Mouse (Mus musculus) forebrain, embryonic 14.5 days (tissue): ENCODE results near the gene Deup1. TPM values are rescaled to one million over a fixed set of nuclear protein-coding genes. Genes with fewer than 3 reads are reported as not detected.
"Not testable (repeated sequence)": the region's sequence is repeated elsewhere in the genome, so short reads cannot be mapped to it uniquely, and the experiment has no call there.

ENCODE experiments used
- ATAC-seq: fragments of 200-750 bp; cut with Nextera tagmentation; 2 replicates; pipeline ENCODE4 v1.8.0; 2017; ENCODE audit warnings: mild to moderate bottlenecking, moderate library complexity
- DNase-seq: peaks from one replicate; pipeline ENCODE4 v3.0.0-alpha.2; 2015; ENCODE audit warnings: low spot score
- H3K27ac ChIP-seq: fragments of 300-500 bp; sonication (generic); 2 replicates; pipeline ENCODE4 v1.5.1; 2014; ENCODE audit warnings: low read depth, mild to moderate bottlenecking, control low read depth, low read length, moderate library complexity
- H3K27me3 ChIP-seq: fragments of 300-500 bp; sonication (generic); replicated peaks from 2 replicates; pipeline ENCODE4 v1.6.1; 2014; ENCODE audit warnings: low read length, control low read depth, mixed read lengths; ENCODE audit not compliant: control insufficient read depth, insufficient read depth
- H3K36me3 ChIP-seq: fragments of 300-500 bp; sonication (generic); 2 replicates; pipeline ENCODE4 v1.6.1; 2014; ENCODE audit warnings: low read length, control low read depth; ENCODE audit not compliant: control insufficient read depth, insufficient read depth
- H3K4me1 ChIP-seq: fragments of 300-500 bp; sonication (generic); 2 replicates; pipeline ENCODE4 v1.6.1; 2014; ENCODE audit warnings: antibody characterized with exemption, low read length, control low read depth; ENCODE audit not compliant: control insufficient read depth, insufficient read depth
- H3K4me2 ChIP-seq: fragments of 300-500 bp; sonication (generic); 2 replicates; pipeline ENCODE4 v1.6.1; 2014; ENCODE audit warnings: mild to moderate bottlenecking, control low read depth, low read length
- H3K4me3 ChIP-seq: fragments of 300-500 bp; sonication (generic); 2 replicates; pipeline ENCODE4 v1.5.1; 2014; ENCODE audit warnings: low read depth, low read length, control low read depth
- H3K9ac ChIP-seq: fragments of 300-500 bp; sonication (generic); 2 replicates; pipeline ENCODE4 v1.6.1; 2014; ENCODE audit warnings: mild to moderate bottlenecking, low read length, control low read depth, moderate library complexity
- H3K9me3 ChIP-seq: fragments of 300-500 bp; sonication (generic); replicated peaks from 2 replicates; pipeline ENCODE4 v1.6.1; 2016; ENCODE audit warnings: low read length, control low read depth, mixed read lengths; ENCODE audit not compliant: control insufficient read depth
- WGBS: fragments of 180-500 bp; shearing (Covaris S2); extraction: QIAGEN DNeasy Blood & Tissue Kit; methylation state at CpG from one replicate; pipeline ENCODE4 v1.1.7; 2014; 5-methylcytosine and 5-hydroxymethylcytosine counted together
- polyA plus RNA-seq: library from polyadenylated mRNA; unstranded; fragments of >200 nt; fragmentation: Nextera tagmentation; extraction: Ambion mirVana; gene quantifications from 2 replicates; pipeline ENCODE4 v1.2.1, GENCODE M21; 2014

Deup1 gene
- polyA plus RNA-seq, 1 experiment from 2014 or later: 2.2 TPM

GRCm38 (mm10) chr9:15578946-15579345 lies 48.8 kb downstream of the Deup1 start:
- Histone ChIP-seq H3K4me2 (no peak overlapping the region), H3K27me3 (no peaks in the 10 kb centered on the region), H3K36me3 (no peaks in the 10 kb centered on the region), H3K9me3 (no peaks in the 10 kb centered on the region), H3K4me1 (no peaks in the 10 kb centered on the region), H3K9ac (no peak overlapping the region), H3K27ac (no peak overlapping the region), H3K4me3 (no peak overlapping the region)
- ATAC-seq: no peak
- DNase-seq: no peak
- 95% methylated on average over 9 of the region's 9 CpGs for WGBS

GRCm38 (mm10) chr9:15578427-15578826 lies 49.3 kb downstream of the Deup1 start:
- no peak overlapping the region for H3K4me2 ChIP-seq
- WGBS: 79% methylated on average over 1 of the region's 1 CpGs
- H3K9me3 ChIP-seq: no peaks in the 10 kb centered on the region
- H3K4me3 ChIP-seq: no peak overlapping the region
- ATAC-seq (no peak), DNase-seq (no peak)
- no peak overlapping the region for H3K9ac ChIP-seq
- no peaks in the 10 kb centered on the region for H3K4me1 ChIP-seq
- no peaks in the 10 kb centered on the region for H3K36me3 ChIP-seq
- no peaks in the 10 kb centered on the region for H3K27me3 ChIP-seq
- H3K27ac ChIP-seq: no peak overlapping the region

- WGBS: 51% methylated on average over 13 of the region's 13 CpGs
- no peak overlapping the region for H3K4me3 ChIP-seq
- no peaks in the 10 kb centered on the region for H3K27me3 ChIP-seq
- H3K9ac ChIP-seq: no peak overlapping the region
- H3K4me1 ChIP-seq: no peaks in the 10 kb centered on the region
- no peak for ATAC-seq
- H3K27ac ChIP-seq: no peak overlapping the region
- no peaks in the 10 kb centered on the region for H3K36me3 ChIP-seq
- H3K9me3 ChIP-seq: no peaks in the 10 kb centered on the region
- peak; percentile 23 for DNase-seq
- H3K4me2 ChIP-seq: no peak overlapping the region
Observed at GRCm38 (mm10) chr9:15574750-15575454, 52.8 kb downstream of the Deup1 start.

- WGBS: 90% methylated on average over 7 of the region's 7 CpGs
- Histone ChIP-seq H3K27me3 (no peaks in the 10 kb centered on the region), H3K4me1 (no peaks in the 10 kb centered on the region), H3K9me3 (no peaks in the 10 kb centered on the region), H3K9ac (no peak overlapping the region), H3K36me3 (no peaks in the 10 kb centered on the region), H3K27ac (no peak overlapping the region), H3K4me3 (no peak overlapping the region), H3K4me2 (no peak overlapping the region)
- DNase-seq: no peak
- no peak for ATAC-seq
Observed at GRCm38 (mm10) chr9:15562353-15562752, 65.4 kb downstream of the Deup1 start.

GRCm38 (mm10) chr9:15560451-15560850 lies 67.3 kb downstream of the Deup1 start:
- ATAC-seq (no peak), DNase-seq (no peak)
- no peak overlapping the region for H3K9ac ChIP-seq
- no peak overlapping the region for H3K27ac ChIP-seq
- no peak overlapping the region for H3K4me3 ChIP-seq
- WGBS: 72% methylated on average over 3 of the region's 3 CpGs
- no peaks in the 10 kb centered on the region for H3K27me3 ChIP-seq
- H3K4me2 ChIP-seq: no peak overlapping the region
- no peaks in the 10 kb centered on the region for H3K4me1 ChIP-seq
- no peaks in the 10 kb centered on the region for H3K9me3 ChIP-seq
- no peaks in the 10 kb centered on the region for H3K36me3 ChIP-seq

GRCm38 (mm10) chr9:15553322-15553721 lies 74.4 kb downstream of the Deup1 start:
- no peak for ATAC-seq
- peak; percentile 47 for DNase-seq
- Histone ChIP-seq H3K4me2 (no peak overlapping the region), H3K27me3 (no peaks in the 10 kb centered on the region), H3K4me3 (no peak overlapping the region), H3K4me1 (peaks cover 6% of the 10 kb centered on the region; the same call in 1 of the 2 replicates), H3K9ac (no peak overlapping the region), H3K27ac (no peak overlapping the region), H3K36me3 (no peaks in the 10 kb centered on the region), H3K9me3 (no peaks in the 10 kb centered on the region)
- WGBS: 48% methylated on average over 8 of the region's 8 CpGs

- 75% methylated on average over 15 of the region's 15 CpGs for WGBS
- H3K4me3 ChIP-seq: no peak overlapping the region
- H3K27ac ChIP-seq: no peak overlapping the region
- H3K36me3 ChIP-seq: no peaks in the 10 kb centered on the region
- peaks cover 6% of the 10 kb centered on the region; the same call in 1 of the 2 replicates for H3K4me1 ChIP-seq
- no peaks in the 10 kb centered on the region for H3K27me3 ChIP-seq
- H3K4me2 ChIP-seq: no peak overlapping the region
- ATAC-seq: no peak; the same call in 1 of the 2 replicates
- no peak overlapping the region for H3K9ac ChIP-seq
- DNase-seq: peak; percentile 30
- H3K9me3 ChIP-seq: no peaks in the 10 kb centered on the region
Observed at GRCm38 (mm10) chr9:15551933-15552851, 75.5 kb downstream of the Deup1 start.

GRCm38 (mm10) chr9:15551073-15551472 lies 76.7 kb downstream of the Deup1 start:
- not testable (repeated sequence) for H3K27ac ChIP-seq, H3K4me3 ChIP-seq, H3K4me1 ChIP-seq, ATAC-seq, H3K27me3 ChIP-seq, DNase-seq, H3K9me3 ChIP-seq, H3K9ac ChIP-seq, H3K4me2 ChIP-seq, H3K36me3 ChIP-seq
- WGBS: 96% methylated on average over 6 of the region's 6 CpGs
